Mouse (Mus musculus) heart, adult 9 months (tissue): Measurements from ENCODE around the gene Hist1h2bn.
"Not testable (repeated sequence)": the region's sequence is repeated elsewhere in the genome, so short reads cannot be mapped to it uniquely, and the experiment has no call there.

Source experiments
- DNase-seq, 2 experiments: peaks; one replicate each; pipeline ENCODE4 v3.0.0; 2022; ENCODE audit warnings: low spot score in 2 of 2

Gene Hist1h2bn

DNA sequence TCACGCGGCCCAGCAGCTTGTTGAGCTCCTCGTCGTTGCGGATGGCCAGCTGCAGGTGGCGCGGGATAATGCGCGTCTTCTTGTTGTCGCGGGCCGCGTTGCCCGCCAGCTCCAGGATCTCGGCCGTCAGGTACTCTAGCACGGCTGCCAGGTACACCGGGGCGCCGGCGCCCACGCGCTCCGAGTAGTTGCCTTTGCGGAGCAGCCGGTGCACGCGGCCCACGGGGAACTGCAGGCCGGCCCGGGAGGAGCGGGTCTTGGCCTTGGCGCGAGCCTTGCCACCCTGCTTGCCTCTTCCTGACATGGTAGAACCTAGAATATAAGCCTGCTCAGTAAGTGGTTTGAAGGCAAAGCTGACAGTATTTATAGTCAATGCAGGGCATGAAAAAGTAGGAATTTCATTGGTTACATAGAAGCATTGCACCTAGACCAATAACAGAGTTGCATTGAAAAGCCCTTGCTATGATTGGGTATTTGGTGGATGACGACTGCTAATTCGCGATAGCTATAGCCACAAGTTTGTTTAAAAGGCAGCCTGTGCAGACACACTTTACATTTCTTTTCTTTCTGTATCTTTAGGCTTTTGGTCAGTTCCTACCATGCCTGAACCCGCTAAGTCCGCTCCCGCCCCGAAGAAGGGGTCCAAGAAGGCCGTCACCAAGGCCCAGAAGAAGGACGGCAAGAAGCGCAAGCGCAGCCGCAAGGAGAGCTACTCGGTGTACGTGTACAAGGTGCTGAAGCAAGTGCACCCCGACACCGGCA lies at the start of gene Hist1h2bn, which contains the start of gene Hist1h2ak:
Hist1h2bn (plus strand) TSS at position 600 of the 762 bp plus-strand sequence.
Hist1h2ak (minus strand) TSS at position 304 of the 762 bp plus-strand sequence.
- peak; percentile 78 to 93 for DNase-seq

GRCm38 (mm10) chr13:21706669-21707068 lies 47.3 kb upstream of the Hist1h2bn start:
- DNase-seq, result no peak

GRCm38 (mm10) chr13:21710031-21710711 lies 43.8 kb upstream of the Hist1h2bn start:
- peak; percentile 76 to 88 for DNase-seq

- peak; percentile 56 to 83 for DNase-seq
Observed at GRCm38 (mm10) chr13:21710821-21711525, 43.0 kb upstream of the Hist1h2bn start.

GRCm38 (mm10) chr13:21711698-21712097 lies 42.2 kb upstream of the Hist1h2bn start:
- DNase-seq, result no peak

GRCm38 (mm10) chr13:21714725-21715124 lies 39.2 kb upstream of the Hist1h2bn start:
- peak; percentile 23 to 65 for DNase-seq

DNA sequence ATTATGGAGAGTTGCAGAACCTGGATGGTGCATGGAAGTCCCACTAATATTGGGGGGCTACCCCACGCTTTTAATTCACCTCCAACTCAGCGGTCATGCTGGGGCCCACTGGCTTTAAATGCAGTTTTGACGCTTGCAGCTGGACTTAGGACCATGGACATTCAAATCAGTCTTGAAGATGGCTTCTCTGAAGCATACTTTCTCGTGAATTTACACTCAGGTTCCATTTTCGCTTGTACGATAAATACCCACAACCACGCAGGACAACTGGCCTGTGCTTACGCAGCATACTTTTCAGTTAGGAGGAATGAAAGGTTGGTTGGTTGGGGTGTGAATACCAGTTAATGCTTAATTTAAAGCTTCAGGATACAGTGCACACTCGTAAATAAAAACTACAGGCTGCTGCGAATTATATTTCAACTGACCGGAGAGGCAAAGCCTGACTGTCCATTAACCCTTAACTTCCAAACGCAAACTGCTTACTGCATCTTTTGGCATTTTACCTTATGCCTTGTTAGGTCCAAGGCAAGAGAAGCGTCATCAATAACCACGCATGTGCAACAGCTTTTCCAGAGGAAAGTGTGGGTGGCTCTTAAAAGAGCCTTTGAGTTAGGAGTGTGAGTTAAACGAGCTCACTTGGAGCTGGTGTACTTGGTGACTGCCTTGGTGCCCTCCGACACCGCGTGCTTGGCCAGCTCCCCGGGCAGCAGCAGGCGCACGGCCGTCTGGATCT lies 38.6 kb upstream of the Hist1h2bn start:
- DNase-seq, result no peak

DNA sequence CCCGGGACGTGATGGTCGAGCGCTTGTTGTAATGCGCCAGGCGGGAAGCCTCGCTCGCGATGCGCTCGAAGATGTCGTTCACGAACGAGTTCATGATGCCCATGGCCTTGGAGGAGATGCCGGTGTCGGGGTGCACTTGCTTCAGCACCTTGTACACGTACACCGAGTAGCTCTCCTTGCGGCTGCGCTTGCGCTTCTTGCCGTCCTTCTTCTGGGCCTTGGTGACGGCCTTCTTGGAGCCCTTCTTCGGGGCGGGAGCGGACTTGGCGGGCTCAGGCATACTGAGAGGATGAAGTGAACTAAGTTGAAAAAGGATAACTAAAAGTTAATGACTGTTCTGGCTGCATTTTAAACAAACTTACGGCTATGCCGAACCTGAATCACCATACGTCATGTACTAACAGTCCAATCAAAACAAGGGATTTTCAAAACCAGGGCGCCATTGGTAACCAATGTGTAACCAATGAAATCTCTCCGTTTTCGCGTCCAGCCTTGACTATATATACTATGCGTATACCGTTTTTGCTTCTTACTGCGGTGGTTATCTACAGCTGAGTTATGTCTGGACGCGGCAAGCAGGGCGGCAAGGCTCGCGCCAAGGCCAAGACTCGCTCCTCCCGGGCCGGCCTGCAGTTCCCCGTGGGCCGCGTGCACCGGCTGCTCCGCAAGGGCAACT lies 37.9 kb upstream of the Hist1h2bn start, which contains the start of the genes Hist1h2bl and Hist1h2ai:
Hist1h2bl (minus strand) TSS at position 280 of the 676 bp plus-strand sequence.
Hist1h2ai (plus strand) TSS at position 559 of the 676 bp plus-strand sequence.
- DNase-seq, result peak; percentile 82 to 91

DNA sequence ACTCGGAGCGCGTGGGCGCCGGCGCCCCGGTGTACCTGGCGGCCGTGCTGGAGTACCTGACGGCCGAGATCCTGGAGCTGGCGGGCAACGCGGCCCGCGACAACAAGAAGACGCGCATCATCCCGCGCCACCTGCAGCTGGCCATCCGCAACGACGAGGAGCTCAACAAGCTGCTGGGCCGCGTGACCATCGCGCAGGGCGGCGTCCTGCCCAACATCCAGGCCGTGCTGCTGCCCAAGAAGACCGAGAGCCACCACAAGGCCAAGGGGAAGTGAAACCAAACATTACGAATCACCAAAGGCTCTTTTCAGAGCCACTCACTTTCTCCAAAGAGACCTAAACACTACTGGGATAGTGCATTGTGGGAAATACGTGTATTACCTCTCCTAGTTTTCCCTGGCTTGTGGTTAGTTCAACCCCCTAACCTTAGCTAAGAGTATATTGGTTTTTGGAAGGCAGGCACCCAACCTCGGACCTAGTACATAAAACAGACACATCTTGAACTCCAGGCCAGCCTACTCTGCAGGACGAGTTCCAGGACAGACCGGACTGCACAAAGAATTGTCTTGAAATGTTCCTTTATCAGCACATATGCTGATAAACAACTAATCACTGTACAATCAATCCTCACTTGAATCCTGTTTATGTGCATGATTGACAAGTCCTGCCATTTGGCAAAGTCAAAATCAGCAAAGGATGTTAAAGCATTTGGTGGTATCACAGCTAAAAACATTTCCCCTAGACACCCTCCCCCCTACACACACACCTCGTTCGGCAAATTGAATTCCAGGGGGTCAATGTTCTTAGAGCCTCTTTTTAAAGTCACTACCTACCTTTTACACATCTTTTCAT lies 37.2 kb upstream of the Hist1h2bn start:
- DNase-seq, result peak; percentile 19 to 41

- peak; percentile 79 to 89 for DNase-seq
Observed at GRCm38 (mm10) chr13:21717397-21718357, 36.2 kb upstream of the Hist1h2bn start, which contains the start of gene Hist1h3h. TSS of gene Hist1h3h (plus strand) at chr13:21717659.

DNA sequence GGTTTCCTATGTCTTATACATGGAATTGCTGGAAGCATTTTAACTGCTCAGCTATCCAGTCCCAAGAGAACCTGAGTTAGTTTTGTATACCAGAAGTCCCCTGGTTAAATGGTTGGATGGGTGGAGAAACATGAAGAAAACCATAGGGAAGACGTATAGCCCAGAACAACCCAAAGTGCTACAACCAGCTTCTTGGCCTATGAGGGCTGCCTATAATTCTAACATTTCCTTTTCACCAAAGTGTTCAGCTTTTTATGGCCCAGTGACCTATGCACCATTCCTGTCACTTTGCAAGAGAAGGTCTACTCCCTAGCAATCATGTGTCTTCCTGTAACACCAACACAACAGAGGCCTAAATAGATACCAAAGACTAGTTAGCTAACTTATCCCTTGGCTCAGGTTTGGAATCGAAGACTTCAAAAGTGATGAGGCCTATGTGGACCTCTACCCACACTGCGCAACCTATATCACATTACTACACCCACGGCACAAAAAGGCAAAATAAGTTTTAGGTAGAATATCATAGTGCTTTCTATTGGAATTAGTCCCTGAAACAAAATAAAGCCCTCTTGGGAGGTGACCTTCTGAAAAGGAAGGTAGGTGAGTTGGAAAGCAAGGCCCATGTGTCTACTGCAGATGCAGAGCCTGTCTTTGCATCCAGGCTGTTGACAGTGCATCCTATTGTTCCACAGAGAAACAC lies 35.4 kb upstream of the Hist1h2bn start:
- no peak for DNase-seq

DNA sequence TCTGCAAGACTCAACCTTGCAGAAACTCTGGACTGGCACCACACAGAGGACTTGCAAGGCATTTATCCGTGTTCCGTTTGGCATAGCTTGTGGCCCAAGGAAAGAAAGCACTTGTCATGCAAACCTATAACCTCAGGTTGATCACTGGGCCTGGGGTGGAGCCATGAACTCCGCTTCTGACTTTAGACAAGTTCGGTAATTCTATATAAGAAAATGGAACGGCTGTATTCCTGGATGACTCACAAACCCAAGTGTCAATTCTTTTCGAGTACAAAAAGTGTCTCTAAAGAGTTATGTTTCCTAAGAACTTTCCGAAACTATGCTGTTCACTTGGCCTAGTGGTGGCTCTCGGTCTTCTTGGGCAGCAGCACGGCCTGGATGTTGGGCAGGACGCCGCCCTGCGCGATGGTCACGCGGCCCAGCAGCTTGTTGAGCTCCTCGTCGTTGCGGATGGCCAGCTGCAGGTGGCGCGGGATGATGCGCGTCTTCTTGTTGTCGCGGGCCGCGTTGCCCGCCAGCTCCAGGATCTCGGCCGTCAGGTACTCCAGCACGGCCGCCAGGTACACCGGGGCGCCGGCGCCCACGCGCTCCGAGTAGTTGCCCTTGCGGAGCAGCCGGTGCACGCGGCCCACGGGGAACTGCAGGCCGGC lies 32.7 kb upstream of the Hist1h2bn start:
- DNase-seq, result not testable (repeated sequence)

GRCm38 (mm10) chr13:21721757-21722372 lies 32.1 kb upstream of the Hist1h2bn start, which contains the start of gene Hist1h2bm:
TSS of gene Hist1h2bm (plus strand) at chr13:21722044.
- peak; percentile 69 to 89 for DNase-seq

DNA sequence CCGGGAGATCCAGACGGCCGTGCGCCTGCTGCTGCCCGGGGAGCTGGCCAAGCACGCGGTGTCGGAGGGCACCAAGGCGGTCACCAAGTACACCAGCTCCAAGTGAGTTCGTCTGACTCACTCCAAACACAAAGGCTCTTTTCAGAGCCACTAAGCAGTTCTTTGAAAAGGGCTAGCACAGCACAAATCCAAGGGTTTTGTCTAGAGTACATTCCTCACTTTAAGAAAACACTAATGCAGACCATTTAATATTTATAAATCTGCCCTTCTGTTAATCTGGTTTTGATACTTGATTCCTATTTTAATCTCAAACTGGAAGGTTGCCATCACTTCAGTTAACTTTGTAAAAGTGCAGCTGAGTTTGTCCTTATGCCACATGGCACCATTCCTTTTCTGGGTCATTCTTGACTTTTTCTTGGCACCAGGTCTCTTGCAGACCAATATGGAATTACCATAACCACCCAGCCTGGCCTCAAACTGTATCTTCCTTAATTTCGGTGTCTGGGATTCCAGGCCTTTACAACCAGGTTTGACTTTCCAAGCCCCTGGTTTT lies 31.5 kb upstream of the Hist1h2bn start:
- no peak for DNase-seq

GRCm38 (mm10) chr13:21722993-21723836 lies 30.7 kb upstream of the Hist1h2bn start:
- DNase-seq, result no peak
